Comparison of ENCODE assay signal across 15 mouse cellular contexts in the genomic region with DNA sequence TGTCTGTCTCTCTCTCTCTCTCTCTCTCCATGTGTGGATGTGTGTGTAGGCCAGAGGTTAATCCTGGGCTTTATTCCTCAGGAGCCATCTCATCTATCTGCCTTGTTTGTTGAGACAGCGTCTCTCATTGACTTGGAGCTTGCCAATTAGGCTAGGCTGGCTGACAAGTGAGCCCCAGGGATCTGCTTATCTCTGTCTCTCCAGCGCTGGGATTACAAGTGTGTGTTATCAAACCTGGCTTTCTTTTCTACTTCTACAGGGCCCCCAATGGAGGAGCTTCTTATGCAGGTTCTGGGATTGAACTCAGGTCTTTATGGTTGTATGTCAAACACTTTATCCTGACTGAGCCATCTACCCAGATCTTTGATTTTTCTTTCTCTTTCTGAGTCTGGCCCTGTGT.
"Had no signal": no experiment of that assay in that cellular context is flagged by ENCODE, and none has a peak within 500 bp of the region (broad histone marks: within the 10 kb centered on the region; RNA-seq: fewer than 3 reads in every experiment).

No protein-coding gene starts in this region.

- H3K4me2 ChIP-seq: kidney, embryonic 15.5 days; lung, embryonic 14.5 days; midbrain, embryonic 13.5 days; neural tube, embryonic 12.5 days had no signal

- H3K9ac ChIP-seq: kidney, embryonic 15.5 days; liver, embryonic 14.5 days; lung, embryonic 14.5 days; midbrain, embryonic 13.5 days; neural tube, embryonic 12.5 days had no signal

- H3K36me3 ChIP-seq: kidney, embryonic 15.5 days; limb, embryonic 10.5 days; midbrain, embryonic 13.5 days; neural tube, embryonic 12.5 days had no signal

- ATAC-seq: midbrain, embryonic 13.5 days had no signal

- H3K9me3 ChIP-seq: kidney, embryonic 15.5 days; limb, embryonic 10.5 days; midbrain, embryonic 13.5 days; neural tube, embryonic 12.5 days had no signal

- H3K4me3 ChIP-seq: kidney, embryonic 15.5 days; left cerebral cortex, adult 2 months; limb, embryonic 10.5 days; midbrain, embryonic 13.5 days; neural tube, embryonic 12.5 days had no signal

- H3K27me3 ChIP-seq: kidney, embryonic 15.5 days; midbrain, embryonic 13.5 days; neural tube, embryonic 12.5 days had no signal

- H3K4me1 ChIP-seq: kidney, embryonic 15.5 days; limb, embryonic 10.5 days; midbrain, embryonic 13.5 days; neural tube, embryonic 12.5 days had no signal

- DNase-seq: kidney, adult 11 months; kidney, postnatal 14 days; lung, embryonic 14.5 days; lung, postnatal 10 days; lung, postnatal 4 days; retina, postnatal 1 day; right cerebral cortex, postnatal 4 days; spleen, adult 18-20 months; thymus, postnatal 36 days had no signal

- H3K27ac ChIP-seq: kidney, embryonic 15.5 days; left cerebral cortex, adult 2 months; limb, embryonic 10.5 days; liver, embryonic 14.5 days; midbrain, embryonic 13.5 days; neural tube, embryonic 12.5 days had no signal
